Mouse (Mus musculus): ENCODE measurements around the gene Nadk. TPM values are rescaled to one million over a fixed set of nuclear protein-coding genes. Genes with fewer than 3 reads are reported as not detected.

The Nadk gene
- total and polyA plus RNA-seq, 2 experiments from 2014 or later: 66.7 to 86.0 TPM

GRCm38 (mm10) chr4:155602753-155603152, 40.6 kb downstream of the Nadk start:
- no peak for ATAC-seq
- H3K9ac ChIP-seq: no peak overlapping the region

GRCm38 (mm10) chr4:155603801-155604200, 41.6 kb downstream of the Nadk start:
- no peak overlapping the region for H3K9ac ChIP-seq
- no peak overlapping the region for H3K4me3 ChIP-seq (ENCODE audit: low read depth, low read length)
- ATAC-seq: no peak
- TF ChIP-seq CTCF (IDR thresholded peaks at IDR 0.05; ENCODE audit: low read depth): no peak
- no peak overlapping the region for H3K4me2 ChIP-seq (ENCODE audit: low read depth)
- H3K27ac ChIP-seq (ENCODE audit: low read depth, low read length): no peak overlapping the region
- H3K4me1 ChIP-seq (ENCODE audit: insufficient read depth): peaks cover 13% of the 10 kb centered on the region; the same call in 1 of the 2 replicates
- H3K36me3 ChIP-seq (ENCODE audit: insufficient read depth): no peaks in the 10 kb centered on the region
- no peaks in the 10 kb centered on the region for H3K27me3 ChIP-seq (ENCODE audit: insufficient read depth, low read length)
- H3K9me3 ChIP-seq (ENCODE audit: low read length): no peaks in the 10 kb centered on the region
- no peak for DNase-seq
- WGBS: 95% methylated on average over 6 of the region's 6 CpGs

More at GRCm38 (mm10) chr4:155602753-155603152, 40.6 kb downstream of the Nadk start:
- Histone ChIP-seq H3K36me3 (ENCODE audit: insufficient read depth) (no peaks in the 10 kb centered on the region), H3K27me3 (ENCODE audit: insufficient read depth, low read length) (no peaks in the 10 kb centered on the region), H3K4me3 (ENCODE audit: low read depth, low read length) (peak overlapping the region; percentile 79; the same call in 1 of the 2 replicates), H3K9me3 (ENCODE audit: low read length) (no peaks in the 10 kb centered on the region), H3K4me1 (ENCODE audit: insufficient read depth) (peaks cover 13% of the 10 kb centered on the region; the same call in 1 of the 2 replicates), H3K4me2 (ENCODE audit: low read depth) (peak overlapping the region; percentile 83), H3K27ac (ENCODE audit: low read depth, low read length) (no peak overlapping the region)
- no peak for TF ChIP-seq CTCF (IDR thresholded peaks at IDR 0.05; ENCODE audit: low read depth)
- WGBS: 100% methylated on average over 1 of the region's 1 CpGs
- no peak for DNase-seq

GRCm38 (mm10) chr4:155605132-155605531, 43.0 kb downstream of the Nadk start:
- Histone ChIP-seq H3K27me3 (ENCODE audit: insufficient read depth, low read length) (no peaks in the 10 kb centered on the region), H3K4me2 (ENCODE audit: low read depth) (no peak overlapping the region), H3K4me1 (ENCODE audit: insufficient read depth) (peaks cover 13% of the 10 kb centered on the region; the same call in 1 of the 2 replicates), H3K36me3 (ENCODE audit: insufficient read depth) (peaks cover 7% of the 10 kb centered on the region; the same call in 1 of the 2 replicates), H3K27ac (ENCODE audit: low read depth, low read length) (no peak overlapping the region), H3K9ac (no peak overlapping the region), H3K9me3 (ENCODE audit: low read length) (no peaks in the 10 kb centered on the region), H3K4me3 (ENCODE audit: low read depth, low read length) (no peak overlapping the region)
- no peak for TF ChIP-seq CTCF (IDR thresholded peaks at IDR 0.05; ENCODE audit: low read depth)
- WGBS: 91% methylated on average over 4 of the region's 4 CpGs
- no peak for ATAC-seq
- no peak for DNase-seq

GRCm38 (mm10) chr4:155606825-155607224, 44.6 kb downstream of the Nadk start:
- ATAC-seq: no peak

GRCm38 (mm10) chr4:155611860-155612259, 49.7 kb downstream of the Nadk start:
- Histone ChIP-seq H3K36me3 (ENCODE audit: insufficient read depth) (peaks cover 59% of the 10 kb centered on the region), H3K27me3 (ENCODE audit: insufficient read depth, low read length) (no peaks in the 10 kb centered on the region), H3K4me2 (ENCODE audit: low read depth) (no peak overlapping the region), H3K4me1 (ENCODE audit: insufficient read depth) (no peaks in the 10 kb centered on the region), H3K4me3 (ENCODE audit: low read depth, low read length) (no peak overlapping the region), H3K27ac (ENCODE audit: low read depth, low read length) (no peak overlapping the region), H3K9ac (no peak overlapping the region), H3K9me3 (ENCODE audit: low read length) (no peaks in the 10 kb centered on the region)
- ATAC-seq (no peak), DNase-seq (no peak)
- no peak for TF ChIP-seq CTCF (IDR thresholded peaks at IDR 0.05; ENCODE audit: low read depth)
- 97% methylated on average over 3 of the region's 3 CpGs for WGBS

More at GRCm38 (mm10) chr4:155606825-155607224, 44.6 kb downstream of the Nadk start:
- no peak for DNase-seq
- TF ChIP-seq CTCF (IDR thresholded peaks at IDR 0.05; ENCODE audit: low read depth): no peak
- Histone ChIP-seq H3K27me3 (ENCODE audit: insufficient read depth, low read length) (no peaks in the 10 kb centered on the region), H3K4me3 (ENCODE audit: low read depth, low read length) (no peak overlapping the region), H3K36me3 (ENCODE audit: insufficient read depth) (peaks cover 17% of the 10 kb centered on the region), H3K4me1 (ENCODE audit: insufficient read depth) (peaks cover 7% of the 10 kb centered on the region; the same call in 1 of the 2 replicates), H3K27ac (ENCODE audit: low read depth, low read length) (no peak overlapping the region), H3K9ac (no peak overlapping the region), H3K9me3 (ENCODE audit: low read length) (no peaks in the 10 kb centered on the region), H3K4me2 (ENCODE audit: low read depth) (no peak overlapping the region)
- WGBS: 63% methylated on average over 2 of the region's 2 CpGs

- WGBS: 96% methylated on average over 3 of the region's 3 CpGs
- Histone ChIP-seq H3K4me1 (ENCODE audit: insufficient read depth) (no peaks in the 10 kb centered on the region), H3K9ac (no peak overlapping the region), H3K36me3 (ENCODE audit: insufficient read depth) (peaks cover 73% of the 10 kb centered on the region), H3K27ac (ENCODE audit: low read depth, low read length) (no peak overlapping the region), H3K4me2 (ENCODE audit: low read depth) (no peak overlapping the region), H3K4me3 (ENCODE audit: low read depth, low read length) (no peak overlapping the region), H3K9me3 (ENCODE audit: low read length) (no peaks in the 10 kb centered on the region), H3K27me3 (ENCODE audit: insufficient read depth, low read length) (no peaks in the 10 kb centered on the region)
- ATAC-seq (no peak), DNase-seq (no peak)
- TF ChIP-seq CTCF (IDR thresholded peaks at IDR 0.05; ENCODE audit: low read depth): no peak
These were observed 51.1 kb downstream of the Nadk start for GRCm38 (mm10) chr4:155613264-155613663.

- Histone ChIP-seq H3K4me2 (ENCODE audit: low read depth) (no peak overlapping the region), H3K4me1 (ENCODE audit: insufficient read depth) (no peaks in the 10 kb centered on the region), H3K27me3 (ENCODE audit: insufficient read depth, low read length) (no peaks in the 10 kb centered on the region), H3K9me3 (ENCODE audit: low read length) (no peaks in the 10 kb centered on the region), H3K4me3 (ENCODE audit: low read depth, low read length) (no peak overlapping the region), H3K27ac (ENCODE audit: low read depth, low read length) (no peak overlapping the region), H3K36me3 (ENCODE audit: insufficient read depth) (peaks cover 61% of the 10 kb centered on the region), H3K9ac (no peak overlapping the region)
- TF ChIP-seq CTCF (IDR thresholded peaks at IDR 0.05; ENCODE audit: low read depth): no peak
- WGBS: 96% methylated on average over 5 of the region's 5 CpGs
- DNase-seq: no peak
- ATAC-seq: no peak
These were observed 56.1 kb downstream of the Nadk start for GRCm38 (mm10) chr4:155618321-155618720.

Measured in forebrain, postnatal 0 days (tissue).